Mouse (Mus musculus) B cell, adult 2 months (primary cell): ENCODE results near the gene Fubp1.
A peak's percentile ranks its signal among the peaks of the same experiment; 100 is the strongest.
"Not testable (repeated sequence)": the region's sequence is repeated elsewhere in the genome, so short reads cannot be mapped to it uniquely, and the experiment has no call there.

Source experiments
- DNase-seq, 2 experiments: peaks; one replicate each; pipeline ENCODE4 v3.0.0; 2022

Fubp1 gene

GRCm38 (mm10) chr3:152193635-152194097, 16.6 kb upstream of the Fubp1 start:
- DNase-seq = peak; percentile 76 to 82

GRCm38 (mm10) chr3:152197246-152197645, 13.0 kb upstream of the Fubp1 start:
- DNase-seq = not testable (repeated sequence)

GRCm38 (mm10) chr3:152199125-152199524, 11.1 kb upstream of the Fubp1 start:
- no peak for DNase-seq

- no peak for DNase-seq
These were observed 9.0 kb upstream of the Fubp1 start for GRCm38 (mm10) chr3:152201181-152201580.

- DNase-seq = no peak
These were observed 8.6 kb upstream of the Fubp1 start for GRCm38 (mm10) chr3:152201651-152202050.

GRCm38 (mm10) chr3:152202942-152203341, 7.3 kb upstream of the Fubp1 start:
- no peak for DNase-seq

- no peak for DNase-seq
These were observed 6.8 kb upstream of the Fubp1 start for GRCm38 (mm10) chr3:152203411-152203810.

GRCm38 (mm10) chr3:152203996-152204395, 6.2 kb upstream of the Fubp1 start:
- no peak for DNase-seq

- DNase-seq = no peak
These were observed 5.6 kb upstream of the Fubp1 start for GRCm38 (mm10) chr3:152204577-152204976.

GRCm38 (mm10) chr3:152207156-152207555, 3.1 kb upstream of the Fubp1 start:
- no peak for DNase-seq

GRCm38 (mm10) chr3:152208096-152208885, 1.9 kb upstream of the Fubp1 start:
- DNase-seq = no peak

- DNase-seq = no peak
These were observed 850 bp upstream of the Fubp1 start for GRCm38 (mm10) chr3:152209177-152209966.

- peak; percentile 80 to 85 for DNase-seq
These were observed 638 bp downstream of the Fubp1 start for GRCm38 (mm10) chr3:152210728-152211391.

GRCm38 (mm10) chr3:152211731-152212279, 1.6 kb downstream of the Fubp1 start:
- peak in 1 of 2 experiments; percentile 18 for DNase-seq

- DNase-seq = no peak
These were observed 3.2 kb downstream of the Fubp1 start for GRCm38 (mm10) chr3:152213416-152213815.

- DNase-seq = no peak
These were observed 14.7 kb downstream of the Fubp1 start for GRCm38 (mm10) chr3:152224918-152225317.

- no peak for DNase-seq
These were observed 15.7 kb downstream of the Fubp1 start for GRCm38 (mm10) chr3:152225906-152226305.

GRCm38 (mm10) chr3:152228843-152229242, 18.6 kb downstream of the Fubp1 start:
- no peak for DNase-seq

GRCm38 (mm10) chr3:152229271-152229670, 19.0 kb downstream of the Fubp1 start:
- DNase-seq = no peak

- no peak for DNase-seq
These were observed 21.3 kb downstream of the Fubp1 start for GRCm38 (mm10) chr3:152231333-152232100.

- DNase-seq = no peak
These were observed 25.0 kb downstream of the Fubp1 start for GRCm38 (mm10) chr3:152235238-152235637.

GRCm38 (mm10) chr3:152235805-152236204, 25.6 kb downstream of the Fubp1 start:
- DNase-seq = no peak
